Mouse (Mus musculus): ENCODE measurements around the gene Wwox. TPM values are rescaled to one million over a fixed set of nuclear protein-coding genes. Genes with fewer than 3 reads are reported as not detected.

Wwox gene
- polyA plus RNA-seq, 1 experiment from 2014 or later: 13.3 TPM

DNA sequence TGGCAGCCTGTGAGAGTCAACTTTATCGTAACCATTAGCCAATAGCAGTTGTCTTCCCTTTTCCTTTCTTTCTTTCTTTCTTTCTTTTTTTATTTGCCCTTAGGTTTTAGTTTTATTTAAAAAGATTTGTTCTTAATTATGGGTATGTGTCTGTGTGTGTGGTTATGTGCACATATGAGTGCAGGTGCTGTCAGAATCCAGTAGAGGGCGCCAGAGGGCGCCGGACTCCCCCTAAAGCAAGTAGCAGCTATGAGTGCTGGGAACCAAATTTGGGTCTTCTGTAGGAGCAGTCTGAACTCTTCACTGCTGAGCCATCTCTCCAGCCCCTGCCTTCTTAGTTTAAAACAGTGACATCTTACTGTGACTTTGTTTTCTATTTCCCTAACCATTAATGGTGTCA is 529.4 kb downstream of the Wwox start:
- ATAC-seq: no peak
- Histone ChIP-seq H3K9ac (ENCODE audit: low read depth, low read length) (no peak overlapping the region), H3K27ac (ENCODE audit: low read length) (no peak overlapping the region), H3K9me3 (replicated peaks; ENCODE audit: control insufficient read depth, low read length, poor library complexity, severe bottlenecking) (no peaks in the 10 kb centered on the region), H3K4me1 (ENCODE audit: control insufficient read depth, insufficient read depth, low read length) (peaks cover 2% of the 10 kb centered on the region; the same call in 1 of the 2 replicates), H3K27me3 (ENCODE audit: control insufficient read depth, insufficient read depth, low read depth, low read length) (no peaks in the 10 kb centered on the region), H3K36me3 (ENCODE audit: control insufficient read depth, insufficient read depth, low read length) (no peaks in the 10 kb centered on the region), H3K4me3 (ENCODE audit: low read depth, low read length) (no peak overlapping the region), H3K4me2 (ENCODE audit: low read length) (no peak overlapping the region)
- 81% methylated on average over 4 of the region's 4 CpGs for WGBS

DNA sequence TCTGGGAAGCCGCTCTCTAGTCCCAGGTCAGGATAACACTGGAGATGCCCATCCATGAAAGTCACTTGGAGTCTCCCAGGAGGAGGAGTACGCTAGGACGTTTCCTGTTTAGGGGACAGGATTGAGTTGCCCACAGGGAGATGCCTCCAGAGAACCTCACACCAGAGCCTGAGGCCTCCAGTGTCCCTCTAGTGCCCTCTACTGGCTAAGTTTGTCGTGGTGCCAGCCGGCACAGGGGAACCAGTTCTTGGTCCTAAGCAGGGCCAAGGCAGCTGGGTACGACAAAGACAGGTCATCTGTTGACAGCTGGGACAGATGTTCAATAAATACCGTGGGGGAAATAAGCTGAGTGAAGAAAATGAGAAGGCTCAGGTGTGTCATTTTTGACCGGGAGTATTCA is 531.9 kb downstream of the Wwox start:
- Histone ChIP-seq H3K4me1 (ENCODE audit: control insufficient read depth, insufficient read depth, low read length) (peaks cover 2% of the 10 kb centered on the region; the same call in 1 of the 2 replicates), H3K27me3 (ENCODE audit: control insufficient read depth, insufficient read depth, low read depth, low read length) (no peaks in the 10 kb centered on the region), H3K9ac (ENCODE audit: low read depth, low read length) (no peak overlapping the region), H3K9me3 (replicated peaks; ENCODE audit: control insufficient read depth, low read length, poor library complexity, severe bottlenecking) (no peaks in the 10 kb centered on the region), H3K36me3 (ENCODE audit: control insufficient read depth, insufficient read depth, low read length) (no peaks in the 10 kb centered on the region), H3K27ac (ENCODE audit: low read length) (no peak overlapping the region), H3K4me2 (ENCODE audit: low read length) (no peak overlapping the region), H3K4me3 (ENCODE audit: low read depth, low read length) (no peak overlapping the region)
- 49% methylated on average over 8 of the region's 8 CpGs for WGBS
- ATAC-seq: no peak

DNA sequence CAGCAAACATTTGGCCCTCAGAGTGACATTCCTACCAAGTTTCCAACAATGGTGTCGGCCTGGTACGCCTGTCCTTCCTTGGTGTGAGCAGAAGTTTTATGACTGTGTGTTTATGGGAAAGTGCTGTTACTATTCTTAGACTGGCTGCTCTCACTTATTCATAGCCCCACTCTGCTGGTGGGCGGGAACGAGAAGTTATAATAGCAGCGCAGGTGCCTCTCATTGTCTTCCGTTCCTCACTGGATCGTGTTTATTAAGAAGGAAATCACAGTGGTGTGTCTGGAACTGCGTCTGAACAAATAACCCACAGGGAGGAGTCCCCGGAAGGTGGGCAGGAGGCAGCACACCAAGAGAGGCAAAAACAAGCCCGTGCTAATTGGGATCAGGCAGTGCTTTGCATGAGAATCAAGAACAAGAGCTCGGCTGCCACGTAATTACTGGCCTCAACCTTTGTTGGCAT is 533.6 kb downstream of the Wwox start:
- ATAC-seq: no peak
- WGBS: 33% methylated on average over 12 of the region's 12 CpGs
- no peak overlapping the region; the same call in 1 of the 2 replicates for H3K4me2 ChIP-seq (ENCODE audit: low read length)
- no peaks in the 10 kb centered on the region for H3K27me3 ChIP-seq (ENCODE audit: control insufficient read depth, insufficient read depth, low read depth, low read length)
- no peaks in the 10 kb centered on the region for H3K9me3 ChIP-seq (replicated peaks; ENCODE audit: control insufficient read depth, low read length, poor library complexity, severe bottlenecking)
- H3K4me1 ChIP-seq (ENCODE audit: control insufficient read depth, insufficient read depth, low read length): peaks cover 2% of the 10 kb centered on the region; the same call in 1 of the 2 replicates
- no peaks in the 10 kb centered on the region for H3K36me3 ChIP-seq (ENCODE audit: control insufficient read depth, insufficient read depth, low read length)
- no peak overlapping the region for H3K9ac ChIP-seq (ENCODE audit: low read depth, low read length)
- no peak overlapping the region for H3K4me3 ChIP-seq (ENCODE audit: low read depth, low read length)
- H3K27ac ChIP-seq (ENCODE audit: low read length): no peak overlapping the region

DNA sequence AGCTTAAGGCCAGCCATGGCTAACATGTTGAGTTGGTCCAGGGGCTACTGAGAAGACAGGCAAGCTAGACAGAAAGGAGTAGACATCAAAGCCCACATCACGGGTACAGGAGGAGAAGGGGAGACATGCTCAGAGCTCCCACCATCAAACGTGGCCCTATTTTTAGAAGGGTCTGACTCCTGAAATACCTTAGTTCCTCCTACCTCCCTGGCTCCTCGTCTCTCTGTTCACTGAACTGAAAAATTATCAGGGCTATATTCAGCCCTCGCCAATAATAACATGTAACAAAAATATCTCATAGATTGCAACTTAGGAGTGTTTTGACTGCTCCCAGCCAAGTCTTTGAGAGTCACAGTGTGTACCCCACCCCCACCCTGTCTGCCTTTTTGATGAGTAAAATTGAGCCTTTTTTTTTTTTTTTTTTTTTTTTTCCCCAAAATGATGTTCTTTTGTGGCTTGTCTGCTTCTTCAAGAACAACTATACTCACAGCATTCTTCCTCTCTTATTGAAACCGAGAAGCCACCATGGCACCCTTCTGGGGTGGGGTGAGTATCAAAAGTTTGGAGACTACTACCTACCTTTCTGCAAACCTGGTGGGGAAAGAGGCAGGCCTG is 535.0 kb downstream of the Wwox start:
- Histone ChIP-seq H3K9ac (ENCODE audit: low read depth, low read length) (no peak overlapping the region), H3K4me1 (ENCODE audit: control insufficient read depth, insufficient read depth, low read length) (peaks cover 2% of the 10 kb centered on the region; the same call in 1 of the 2 replicates), H3K4me2 (ENCODE audit: low read length) (no peak overlapping the region), H3K4me3 (ENCODE audit: low read depth, low read length) (no peak overlapping the region), H3K27me3 (ENCODE audit: control insufficient read depth, insufficient read depth, low read depth, low read length) (no peaks in the 10 kb centered on the region), H3K9me3 (replicated peaks; ENCODE audit: control insufficient read depth, low read length, poor library complexity, severe bottlenecking) (no peaks in the 10 kb centered on the region), H3K27ac (ENCODE audit: low read length) (no peak overlapping the region), H3K36me3 (ENCODE audit: control insufficient read depth, insufficient read depth, low read length) (no peaks in the 10 kb centered on the region)
- 76% methylated on average over 5 of the region's 5 CpGs for WGBS
- ATAC-seq: no peak

- H3K4me3 ChIP-seq (ENCODE audit: low read depth, low read length): no peak overlapping the region
- WGBS: 85% methylated on average over 11 of the region's 11 CpGs
- H3K4me2 ChIP-seq (ENCODE audit: low read length): no peak overlapping the region
- peaks cover 2% of the 10 kb centered on the region; the same call in 1 of the 2 replicates for H3K4me1 ChIP-seq (ENCODE audit: control insufficient read depth, insufficient read depth, low read length)
- no peaks in the 10 kb centered on the region for H3K27me3 ChIP-seq (ENCODE audit: control insufficient read depth, insufficient read depth, low read depth, low read length)
- no peaks in the 10 kb centered on the region for H3K36me3 ChIP-seq (ENCODE audit: control insufficient read depth, insufficient read depth, low read length)
- no peak overlapping the region for H3K9ac ChIP-seq (ENCODE audit: low read depth, low read length)
- H3K27ac ChIP-seq (ENCODE audit: low read length): no peak overlapping the region
- H3K9me3 ChIP-seq (replicated peaks; ENCODE audit: control insufficient read depth, low read length, poor library complexity, severe bottlenecking): no peaks in the 10 kb centered on the region
- ATAC-seq: no peak
These were observed 538.3 kb downstream of the Wwox start for GRCm38 (mm10) chr8:114977746-114978145.

- WGBS: 79% methylated on average over 15 of the region's 15 CpGs
- Histone ChIP-seq H3K36me3 (ENCODE audit: control insufficient read depth, insufficient read depth, low read length) (no peaks in the 10 kb centered on the region), H3K27ac (ENCODE audit: low read length) (no peak overlapping the region), H3K9me3 (replicated peaks; ENCODE audit: control insufficient read depth, low read length, poor library complexity, severe bottlenecking) (no peaks in the 10 kb centered on the region), H3K4me3 (ENCODE audit: low read depth, low read length) (no peak overlapping the region), H3K4me2 (ENCODE audit: low read length) (no peak overlapping the region), H3K9ac (ENCODE audit: low read depth, low read length) (no peak overlapping the region), H3K4me1 (ENCODE audit: control insufficient read depth, insufficient read depth, low read length) (no peaks in the 10 kb centered on the region), H3K27me3 (ENCODE audit: control insufficient read depth, insufficient read depth, low read depth, low read length) (no peaks in the 10 kb centered on the region)
- no peak for ATAC-seq
These were observed 538.9 kb downstream of the Wwox start for GRCm38 (mm10) chr8:114978206-114978960.

- Histone ChIP-seq H3K9me3 (replicated peaks; ENCODE audit: control insufficient read depth, low read length, poor library complexity, severe bottlenecking) (no peaks in the 10 kb centered on the region), H3K36me3 (ENCODE audit: control insufficient read depth, insufficient read depth, low read length) (no peaks in the 10 kb centered on the region), H3K27ac (ENCODE audit: low read length) (no peak overlapping the region), H3K4me2 (ENCODE audit: low read length) (no peak overlapping the region), H3K4me3 (ENCODE audit: low read depth, low read length) (no peak overlapping the region), H3K4me1 (ENCODE audit: control insufficient read depth, insufficient read depth, low read length) (no peaks in the 10 kb centered on the region), H3K9ac (ENCODE audit: low read depth, low read length) (no peak overlapping the region), H3K27me3 (ENCODE audit: control insufficient read depth, insufficient read depth, low read depth, low read length) (no peaks in the 10 kb centered on the region)
- ATAC-seq: no peak
These were observed 540.2 kb downstream of the Wwox start for GRCm38 (mm10) chr8:114979671-114980070.

GRCm38 (mm10) chr8:114982762-114983161 is 543.3 kb downstream of the Wwox start:
- Histone ChIP-seq H3K27me3 (ENCODE audit: control insufficient read depth, insufficient read depth, low read depth, low read length) (no peaks in the 10 kb centered on the region), H3K9me3 (replicated peaks; ENCODE audit: control insufficient read depth, low read length, poor library complexity, severe bottlenecking) (no peaks in the 10 kb centered on the region), H3K27ac (ENCODE audit: low read length) (no peak overlapping the region), H3K4me2 (ENCODE audit: low read length) (no peak overlapping the region), H3K4me1 (ENCODE audit: control insufficient read depth, insufficient read depth, low read length) (no peaks in the 10 kb centered on the region), H3K36me3 (ENCODE audit: control insufficient read depth, insufficient read depth, low read length) (no peaks in the 10 kb centered on the region), H3K9ac (ENCODE audit: low read depth, low read length) (no peak overlapping the region), H3K4me3 (ENCODE audit: low read depth, low read length) (no peak overlapping the region)
- WGBS: 94% methylated on average over 11 of the region's 11 CpGs
- no peak for ATAC-seq

DNA sequence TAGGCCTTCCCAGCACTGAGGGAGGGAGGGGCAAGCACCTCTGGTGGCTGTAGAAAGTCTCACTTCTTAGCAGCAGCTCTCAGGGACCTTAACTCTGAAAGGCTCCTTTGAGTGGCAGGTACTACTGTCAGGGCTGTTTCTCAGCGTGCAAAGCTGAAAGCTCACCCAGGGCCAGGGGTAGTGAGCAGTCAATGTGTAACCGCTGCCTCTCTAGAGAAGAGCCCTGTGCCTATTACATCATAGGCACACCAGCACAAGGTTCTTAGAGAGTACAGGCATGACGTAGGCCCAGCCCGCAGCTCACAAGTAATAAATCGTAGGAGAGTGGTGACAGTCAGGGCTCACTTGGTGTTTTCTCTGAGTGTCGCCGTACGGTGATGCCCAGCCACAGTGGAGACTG is 545.0 kb downstream of the Wwox start:
- Histone ChIP-seq H3K27ac (ENCODE audit: low read length) (no peak overlapping the region), H3K4me1 (ENCODE audit: control insufficient read depth, insufficient read depth, low read length) (no peaks in the 10 kb centered on the region), H3K27me3 (ENCODE audit: control insufficient read depth, insufficient read depth, low read depth, low read length) (no peaks in the 10 kb centered on the region), H3K4me2 (ENCODE audit: low read length) (no peak overlapping the region), H3K36me3 (ENCODE audit: control insufficient read depth, insufficient read depth, low read length) (no peaks in the 10 kb centered on the region), H3K4me3 (ENCODE audit: low read depth, low read length) (no peak overlapping the region), H3K9me3 (replicated peaks; ENCODE audit: control insufficient read depth, low read length, poor library complexity, severe bottlenecking) (no peaks in the 10 kb centered on the region), H3K9ac (ENCODE audit: low read depth, low read length) (no peak overlapping the region)
- ATAC-seq: no peak
- WGBS: 93% methylated on average over 8 of the region's 8 CpGs

Measured in midbrain, embryonic 16.5 days (tissue).